Mouse (Mus musculus) midbrain, embryonic 12.5 days (tissue): ENCODE measurements around the gene Pycard. TPM values are rescaled to one million over a fixed set of nuclear protein-coding genes. Genes with fewer than 3 reads are reported as not detected.
"Not testable (repeated sequence)": the region's sequence is repeated elsewhere in the genome, so short reads cannot be mapped to it uniquely, and the experiment has no call there.

ENCODE experiments used
- ATAC-seq: fragments of 200-750 bp; cut with Nextera tagmentation; 2 replicates; pipeline ENCODE4 v1.8.0; 2017; ENCODE audit warnings: low read depth, moderate TSS enrichment, moderate library complexity; ENCODE audit not compliant: low FRiP score
- H3K27ac ChIP-seq: fragments of 300-500 bp; sonication (generic); replicated peaks from 2 replicates; pipeline ENCODE4 v1.5.1; 2016; ENCODE audit warnings: mild to moderate bottlenecking
- H3K27me3 ChIP-seq: fragments of 300-500 bp; sonication (generic); 2 replicates; pipeline ENCODE4 v1.6.1; 2016; ENCODE audit warnings: mild to moderate bottlenecking
- H3K36me3 ChIP-seq: fragments of 300-500 bp; sonication (generic); 2 replicates; pipeline ENCODE4 v1.6.1; 2016
- H3K4me1 ChIP-seq: fragments of 300-500 bp; sonication (generic); 2 replicates; pipeline ENCODE4 v1.6.1; 2016
- H3K4me2 ChIP-seq: fragments of 300-500 bp; sonication (generic); replicated peaks from 2 replicates; pipeline ENCODE4 v1.6.1; 2016; ENCODE audit warnings: mild to moderate bottlenecking, moderate library complexity
- H3K4me3 ChIP-seq: fragments of 300-500 bp; sonication (generic); 2 replicates; pipeline ENCODE4 v1.5.1; 2016; ENCODE audit warnings: mild to moderate bottlenecking
- H3K9ac ChIP-seq: fragments of 300-500 bp; sonication (generic); replicated peaks from 2 replicates; pipeline ENCODE4 v1.6.1; 2016; ENCODE audit warnings: mild to moderate bottlenecking, moderate library complexity
- H3K9me3 ChIP-seq: fragments of 300-500 bp; sonication (generic); 2 replicates; pipeline ENCODE4 v1.6.1; 2016; ENCODE audit warnings: mild to moderate bottlenecking
- WGBS: fragments of 180-500 bp; shearing (Covaris S2); methylation state at CpG from one replicate; pipeline ENCODE4 v1.1.7; 2016; 5-methylcytosine and 5-hydroxymethylcytosine counted together
- polyA plus RNA-seq: library from polyadenylated mRNA; unstranded; fragments of >200 nt; fragmentation: Nextera tagmentation; extraction: Ambion mirVana; gene quantifications from 2 replicates; pipeline ENCODE4 v1.2.1, GENCODE M21; 2016

Pycard gene
- polyA plus RNA-seq, 1 experiment from 2014 or later, result 9.1 TPM

DNA sequence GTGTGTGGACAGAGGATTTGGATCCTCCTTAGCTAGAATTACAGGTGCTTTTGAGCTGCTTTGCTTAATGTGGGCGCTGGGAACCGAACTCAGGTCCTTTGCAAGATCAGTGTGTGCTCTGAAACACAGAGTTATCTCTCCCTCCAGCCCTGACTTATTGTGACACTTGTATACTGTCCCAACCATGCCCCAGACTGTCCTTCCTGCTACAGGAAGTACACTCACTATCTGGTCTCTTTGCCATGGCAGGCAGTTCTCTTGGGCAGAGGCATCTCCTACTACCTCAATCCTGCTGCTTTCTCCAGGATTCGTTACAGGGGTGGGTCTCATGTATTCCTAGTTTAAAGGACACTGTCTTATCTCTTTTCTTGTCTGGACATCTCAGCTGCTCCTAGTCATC lies 24.6 kb upstream of the Pycard start:
- no peaks in the 10 kb centered on the region for H3K9me3 ChIP-seq
- no peak overlapping the region for H3K4me2 ChIP-seq
- no peak overlapping the region for H3K9ac ChIP-seq
- H3K4me3 ChIP-seq, result no peak overlapping the region
- H3K27ac ChIP-seq, result no peak overlapping the region
- no peaks in the 10 kb centered on the region for H3K36me3 ChIP-seq
- H3K4me1 ChIP-seq, result no peaks in the 10 kb centered on the region
- ATAC-seq, result no peak
- H3K27me3 ChIP-seq, result no peaks in the 10 kb centered on the region
- WGBS, result 88% methylated on average over 3 of the region's 3 CpGs

DNA sequence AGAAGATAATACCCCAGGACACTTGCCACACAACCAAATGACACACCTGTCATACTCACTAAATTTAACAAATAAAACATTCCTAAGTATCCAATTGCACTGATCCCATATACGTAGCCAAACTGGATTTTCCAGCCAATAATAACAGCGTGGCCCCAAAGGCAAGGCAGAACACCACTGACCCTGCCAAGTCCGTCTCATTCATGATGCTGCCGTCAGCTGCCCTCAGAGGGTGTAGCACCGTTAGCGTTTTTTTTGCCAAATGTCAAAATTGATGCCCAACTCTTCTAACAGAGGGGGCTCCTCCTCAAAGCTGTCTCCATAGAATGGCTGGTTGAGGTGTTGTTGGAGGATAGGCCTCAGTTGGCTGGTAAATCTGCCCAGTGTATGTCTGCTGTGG lies 23.0 kb upstream of the Pycard start:
- Histone ChIP-seq H3K4me1 (no peaks in the 10 kb centered on the region), H3K27ac (no peak overlapping the region), H3K36me3 (no peaks in the 10 kb centered on the region), H3K27me3 (no peaks in the 10 kb centered on the region), H3K9ac (no peak overlapping the region), H3K9me3 (no peaks in the 10 kb centered on the region), H3K4me2 (no peak overlapping the region), H3K4me3 (no peak overlapping the region)
- 91% methylated on average over 6 of the region's 6 CpGs for WGBS
- ATAC-seq, result no peak

GRCm38 (mm10) chr7:128016134-128016533 lies 22.5 kb upstream of the Pycard start:
- WGBS, result 89% methylated on average over 5 of the region's 5 CpGs
- not testable (repeated sequence) for H3K4me2 ChIP-seq

GRCm38 (mm10) chr7:128013116-128013515 lies 19.4 kb upstream of the Pycard start:
- no peaks in the 10 kb centered on the region for H3K36me3 ChIP-seq
- no peak overlapping the region for H3K27ac ChIP-seq
- no peak overlapping the region for H3K4me3 ChIP-seq
- H3K4me1 ChIP-seq, result no peaks in the 10 kb centered on the region
- no peak overlapping the region for H3K4me2 ChIP-seq
- 92% methylated on average over 13 of the region's 13 CpGs for WGBS
- H3K9ac ChIP-seq, result no peak overlapping the region
- ATAC-seq, result no peak
- no peaks in the 10 kb centered on the region; the same call in 1 of the 2 replicates for H3K27me3 ChIP-seq
- H3K9me3 ChIP-seq, result no peaks in the 10 kb centered on the region

More at GRCm38 (mm10) chr7:128016134-128016533, 22.5 kb upstream of the Pycard start:
- not testable (repeated sequence) for H3K4me1 ChIP-seq, H3K4me3 ChIP-seq, H3K27ac ChIP-seq, H3K9me3 ChIP-seq, H3K27me3 ChIP-seq, H3K9ac ChIP-seq, H3K36me3 ChIP-seq, ATAC-seq

- Histone ChIP-seq H3K36me3 (no peaks in the 10 kb centered on the region), H3K9ac (no peak overlapping the region), H3K4me1 (no peaks in the 10 kb centered on the region), H3K27ac (no peak overlapping the region), H3K4me3 (no peak overlapping the region), H3K27me3 (no peaks in the 10 kb centered on the region; the same call in 1 of the 2 replicates), H3K9me3 (no peaks in the 10 kb centered on the region), H3K4me2 (no peak overlapping the region)
- ATAC-seq, result no peak
- WGBS, result 83% methylated on average over 13 of the region's 13 CpGs
Observed at GRCm38 (mm10) chr7:128012136-128012780, 18.6 kb upstream of the Pycard start.

DNA sequence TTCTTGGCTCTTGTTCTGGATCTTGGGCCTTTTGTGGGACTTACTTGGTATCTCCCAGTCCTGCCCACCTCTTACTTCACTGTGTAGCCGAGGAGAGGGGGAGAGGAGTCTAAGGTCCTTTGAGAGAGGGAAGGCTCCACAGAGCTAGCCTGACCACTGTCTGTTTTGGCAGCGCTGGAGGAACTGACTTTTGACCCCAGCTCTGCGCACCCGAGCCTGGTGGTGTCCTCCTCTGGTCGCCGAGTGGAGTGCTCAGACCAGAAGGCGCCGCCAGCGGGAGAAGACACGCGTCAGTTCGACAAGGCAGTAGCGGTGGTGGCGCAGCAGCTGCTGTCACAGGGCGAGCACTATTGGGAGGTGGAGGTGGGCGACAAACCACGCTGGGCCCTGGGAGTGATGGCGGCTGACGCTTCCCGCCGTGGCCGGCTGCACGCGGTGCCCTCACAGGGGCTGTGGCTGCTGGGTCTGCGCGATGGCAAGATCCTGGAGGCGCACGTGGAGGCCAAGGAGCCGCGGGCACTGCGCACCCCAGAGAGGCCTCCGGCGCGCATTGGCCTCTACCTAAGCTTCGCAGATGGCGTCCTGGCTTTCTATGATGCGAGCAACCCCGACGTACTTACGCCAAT lies 16.2 kb upstream of the Pycard start:
- H3K4me3 ChIP-seq, result 0 out of 2 replicates have a peak overlapping the region, but pooled peaks have one; percentile 4
- no peaks in the 10 kb centered on the region for H3K36me3 ChIP-seq
- no peak for ATAC-seq
- WGBS, result 56% methylated on average over 40 of the region's 40 CpGs
- no peaks in the 10 kb centered on the region for H3K4me1 ChIP-seq
- no peak overlapping the region for H3K9ac ChIP-seq
- H3K9me3 ChIP-seq, result no peaks in the 10 kb centered on the region
- H3K4me2 ChIP-seq, result 0 out of 2 replicates have a peak overlapping the region, but pooled peaks have one; percentile 5
- H3K27ac ChIP-seq, result no peak overlapping the region
- H3K27me3 ChIP-seq, result peaks cover 5% of the 10 kb centered on the region; the same call in 1 of the 2 replicates

DNA sequence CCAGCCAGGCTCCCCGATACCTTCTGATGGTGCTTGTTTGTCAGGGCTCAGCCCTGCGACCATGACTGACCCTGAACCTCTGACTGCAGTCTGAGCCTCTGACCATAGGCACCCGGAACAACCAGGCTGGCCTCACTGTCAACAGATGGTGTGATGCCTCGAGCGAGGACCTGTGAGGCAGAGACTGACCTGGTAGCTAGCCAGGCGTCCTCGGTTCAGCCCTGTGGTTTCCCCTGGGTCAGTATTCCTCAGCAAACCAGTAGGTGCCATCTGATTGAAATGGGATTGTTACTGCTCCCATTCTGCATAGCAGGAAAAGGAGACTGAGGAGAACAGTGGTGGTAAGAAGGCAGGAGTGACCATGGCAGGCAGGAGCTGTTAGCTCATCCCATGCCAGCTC lies 12.5 kb upstream of the Pycard start:
- Histone ChIP-seq H3K4me3 (no peak overlapping the region), H3K9me3 (no peaks in the 10 kb centered on the region), H3K36me3 (no peaks in the 10 kb centered on the region), H3K4me2 (no peak overlapping the region), H3K4me1 (no peaks in the 10 kb centered on the region), H3K9ac (no peak overlapping the region), H3K27ac (no peak overlapping the region), H3K27me3 (peaks cover 20% of the 10 kb centered on the region; the same call in 1 of the 2 replicates)
- no peak for ATAC-seq
- WGBS, result 79% methylated on average over 7 of the region's 7 CpGs

DNA sequence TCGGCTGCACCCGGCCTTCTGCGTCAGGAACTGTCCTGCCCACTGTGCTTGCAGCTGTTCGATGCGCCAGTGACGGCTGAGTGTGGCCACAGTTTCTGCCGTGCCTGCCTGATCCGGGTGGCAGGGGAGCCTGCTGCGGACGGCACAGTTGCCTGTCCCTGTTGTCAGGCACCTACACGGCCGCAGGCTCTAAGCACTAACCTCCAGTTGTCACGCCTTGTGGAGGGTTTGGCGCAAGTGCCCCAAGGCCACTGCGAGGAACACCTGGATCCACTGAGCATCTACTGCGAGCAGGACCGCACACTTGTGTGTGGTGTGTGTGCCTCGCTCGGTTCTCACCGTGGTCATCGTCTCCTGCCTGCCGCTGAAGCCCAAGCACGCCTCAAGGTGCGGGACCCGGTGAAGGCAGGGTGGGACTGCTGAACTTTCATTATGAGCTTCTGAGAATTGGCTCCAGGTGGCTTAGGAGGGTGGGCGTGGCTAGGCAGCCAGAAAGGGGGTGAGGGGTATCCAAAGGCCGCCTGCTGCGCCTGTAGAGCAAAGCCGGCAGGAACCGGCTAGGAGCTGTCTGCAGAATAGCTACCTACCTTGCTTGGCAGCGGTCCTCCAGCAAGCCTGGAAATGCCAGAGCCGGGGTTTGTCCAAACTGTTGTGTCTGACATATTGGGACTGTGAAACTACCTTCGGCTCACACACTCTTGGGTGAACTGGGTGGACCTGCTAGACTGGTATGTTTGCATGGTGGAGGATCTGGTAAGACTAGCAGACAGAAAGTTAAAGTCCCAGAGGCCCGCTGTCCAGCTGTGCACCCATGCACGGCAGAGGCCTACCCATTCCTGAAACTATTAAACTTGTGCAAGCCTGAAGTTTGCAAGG lies 11.1 kb upstream of the Pycard start:
- H3K9ac ChIP-seq, result no peak overlapping the region; the same call in 1 of the 2 replicates
- no peaks in the 10 kb centered on the region for H3K9me3 ChIP-seq
- peaks cover 20% of the 10 kb centered on the region; the same call in 1 of the 2 replicates for H3K27me3 ChIP-seq
- H3K36me3 ChIP-seq, result no peaks in the 10 kb centered on the region
- WGBS, result 28% methylated on average over 35 of the region's 35 CpGs
- no peak for ATAC-seq
- H3K27ac ChIP-seq, result no peak overlapping the region
- H3K4me3 ChIP-seq, result no peak overlapping the region
- peak overlapping the region; percentile 2; the same call in 1 of the 2 replicates for H3K4me2 ChIP-seq
- H3K4me1 ChIP-seq, result no peaks in the 10 kb centered on the region

DNA sequence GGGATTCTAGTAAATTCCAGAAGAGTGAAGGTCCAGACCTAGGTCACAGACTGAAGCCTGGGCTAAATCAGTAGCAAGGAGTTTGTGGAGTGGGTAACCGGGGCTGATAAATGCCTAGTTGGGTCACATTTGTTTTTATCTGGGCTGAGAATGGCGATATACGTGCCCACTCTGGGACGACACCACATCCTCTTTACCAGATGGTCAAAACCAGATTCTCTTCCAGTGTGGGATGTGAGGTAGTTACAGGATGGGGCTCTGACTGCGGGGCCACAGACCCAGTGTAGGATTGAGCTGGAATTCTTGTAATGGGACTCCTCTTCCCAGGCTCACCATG lies 10.5 kb upstream of the Pycard start:
- no peak overlapping the region; the same call in 1 of the 2 replicates for H3K4me2 ChIP-seq
- no peak overlapping the region for H3K9ac ChIP-seq
- no peaks in the 10 kb centered on the region for H3K4me1 ChIP-seq
- H3K27ac ChIP-seq, result no peak overlapping the region
- H3K27me3 ChIP-seq, result peaks cover 20% of the 10 kb centered on the region; the same call in 1 of the 2 replicates
- H3K4me3 ChIP-seq, result no peak overlapping the region
- H3K36me3 ChIP-seq, result no peaks in the 10 kb centered on the region
- ATAC-seq, result no peak
- H3K9me3 ChIP-seq, result no peaks in the 10 kb centered on the region
- WGBS, result 75% methylated on average over 5 of the region's 5 CpGs

DNA sequence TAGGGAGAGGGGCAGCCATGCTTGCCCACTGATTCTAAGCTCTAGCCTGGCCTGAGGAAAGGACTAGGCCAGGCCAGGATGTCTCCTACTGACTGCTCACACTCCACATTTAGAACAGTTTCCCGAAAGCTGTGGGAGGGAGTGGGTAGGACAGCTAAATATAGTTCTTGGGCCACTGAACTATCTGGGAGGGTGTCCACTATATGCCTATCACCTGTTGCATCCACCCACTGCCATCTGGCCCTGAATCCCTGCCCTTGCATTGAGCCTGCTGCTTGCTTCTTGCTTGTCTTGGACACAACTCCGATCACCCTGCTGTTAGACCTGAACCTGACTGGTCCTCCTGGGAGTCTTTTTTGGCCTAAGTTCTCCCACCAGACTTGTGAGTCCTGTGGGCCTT lies 10.0 kb upstream of the Pycard start, which contains the start of gene Trim72:
TSS of gene Trim72 (plus strand) at position 262 of the 400 bp plus-strand sequence.
- no peaks in the 10 kb centered on the region for H3K36me3 ChIP-seq
- H3K27ac ChIP-seq, result no peak within 1 kb of the TSS
- H3K4me3 ChIP-seq, result no peak within 1 kb of the TSS
- ATAC-seq, result no peak
- peaks cover 20% of the 10 kb centered on the region; the same call in 1 of the 2 replicates for H3K27me3 ChIP-seq
- no peaks in the 10 kb centered on the region for H3K9me3 ChIP-seq
- no peak within 1 kb of the TSS; the same call in 1 of the 2 replicates for H3K9ac ChIP-seq
- H3K4me2 ChIP-seq, result peak within 1 kb of the TSS; percentile 2; the same call in 1 of the 2 replicates
- WGBS, result 91% methylated on average over 2 of the region's 2 CpGs
- no peaks in the 10 kb centered on the region for H3K4me1 ChIP-seq

DNA sequence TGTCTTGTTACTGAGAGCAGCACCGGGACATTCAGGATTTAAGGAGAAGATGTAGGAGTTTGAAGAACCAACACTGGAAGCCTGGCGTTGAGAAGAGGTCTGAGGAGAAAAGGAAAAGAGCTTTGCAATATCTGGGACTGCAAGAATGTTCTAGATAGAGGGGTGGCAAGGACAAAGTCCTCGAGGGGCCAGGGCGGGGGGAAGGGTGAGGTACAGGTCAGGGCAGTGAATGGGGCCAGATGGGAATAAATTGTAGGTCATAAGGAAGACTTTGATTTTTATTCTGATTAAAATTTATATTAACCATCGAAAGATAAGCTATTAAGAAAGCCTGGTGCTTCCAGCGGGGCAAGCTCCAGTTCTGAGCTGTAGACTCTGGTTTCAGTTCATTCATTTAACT lies 9.4 kb upstream of the Pycard start:
- Histone ChIP-seq H3K4me1 (no peaks in the 10 kb centered on the region), H3K27me3 (peaks cover 20% of the 10 kb centered on the region; the same call in 1 of the 2 replicates), H3K9me3 (no peaks in the 10 kb centered on the region), H3K36me3 (no peaks in the 10 kb centered on the region), H3K4me3 (no peak overlapping the region), H3K27ac (no peak overlapping the region), H3K4me2 (no peak overlapping the region), H3K9ac (no peak overlapping the region)
- no peak for ATAC-seq
- 83% methylated on average over 6 of the region's 6 CpGs for WGBS
